Mouse (Mus musculus) bone marrow, adult 2 months (tissue): ENCODE measurements around the gene Kcnh8. TPM values are rescaled to one million over a fixed set of nuclear protein-coding genes. Genes with fewer than 3 reads are reported as not detected.

Source experiments
- H3K27ac ChIP-seq: fragments of 200-500 bp; 2 replicates; pipeline ENCODE4 v1.5.1; 2012; ENCODE audit warnings: low read depth, mild to moderate bottlenecking, control low read depth, inconsistent platforms, low read length; ENCODE audit not compliant: control insufficient read depth, poor library complexity, insufficient read depth
- H3K4me1 ChIP-seq: fragments of 200-500 bp; 2 replicates; pipeline ENCODE4 v1.6.1; 2011; ENCODE audit warnings: low read length; ENCODE audit not compliant: control insufficient read depth, insufficient read depth
- H3K4me3 ChIP-seq: fragments of 200-500 bp; replicated peaks from 2 replicates; pipeline ENCODE3; 2011; ENCODE audit warnings: mild to moderate bottlenecking, low read depth, low read length, control low read depth; ENCODE audit not compliant: control insufficient read depth
- CTCF ChIP-seq: fragments of 200-500 bp; IDR thresholded peaks from 2 replicates; pipeline ENCODE4 v1.5.1; 2011; ENCODE audit warnings: low read length, control low read depth; ENCODE audit not compliant: control insufficient read depth, insufficient read depth
- POLR2A ChIP-seq: fragments of 200-500 bp; IDR thresholded peaks from 2 replicates; pipeline ENCODE4 v1.6.1; 2011; ENCODE audit warnings: low read depth, mild to moderate bottlenecking, control low read depth, low read length, borderline replicate concordance; ENCODE audit not compliant: control insufficient read depth
- WGBS: fragments of 180-500 bp; shearing (Covaris S2); methylation state at CpG from one replicate; pipeline ENCODE4 v1.1.7; 2018; 5-methylcytosine and 5-hydroxymethylcytosine counted together
- polyA plus RNA-seq: library from polyadenylated mRNA; stranded (reverse); fragments of >200 nt; gene quantifications from 2 replicates; pipeline ENCODE4 v1.2.4, GENCODE M21; 2011; ENCODE audit warnings: low replicate concordance; ENCODE audit not compliant: missing spikeins, insufficient read depth, insufficient read length

The Kcnh8 gene
- polyA plus RNA-seq, 1 experiment, result not detected

GRCm38 (mm10) chr17:52885210-52885609, 282.7 kb downstream of the Kcnh8 start:
- Histone ChIP-seq H3K4me1 (no peaks in the 10 kb centered on the region), H3K27ac (no peak overlapping the region), H3K4me3 (no peak overlapping the region)
- WGBS, result 68% methylated on average over 1 of the region's 1 CpGs
- TF ChIP-seq POLR2A, result no peak
- no peak for TF ChIP-seq CTCF

GRCm38 (mm10) chr17:52920519-52921106, 318.1 kb downstream of the Kcnh8 start:
- Histone ChIP-seq H3K27ac (no peak overlapping the region), H3K4me3 (no peak overlapping the region), H3K4me1 (no peaks in the 10 kb centered on the region)
- WGBS, result 47% methylated on average over 3 of the region's 3 CpGs
- TF ChIP-seq POLR2A, result no peak
- no peak for TF ChIP-seq CTCF

- H3K27ac ChIP-seq, result no peak overlapping the region
- no peak overlapping the region for H3K4me3 ChIP-seq
- no peaks in the 10 kb centered on the region for H3K4me1 ChIP-seq
- TF ChIP-seq CTCF (no peak), POLR2A (no peak)
These were observed 341.5 kb downstream of the Kcnh8 start for GRCm38 (mm10) chr17:52943966-52944365.

- H3K27ac ChIP-seq, result no peak overlapping the region
- H3K4me3 ChIP-seq, result no peak overlapping the region
- TF ChIP-seq CTCF (no peak), POLR2A (no peak)
- WGBS, result 32% methylated on average over 1 of the region's 1 CpGs
- H3K4me1 ChIP-seq, result no peaks in the 10 kb centered on the region
These were observed 370.2 kb downstream of the Kcnh8 start for GRCm38 (mm10) chr17:52972735-52973134.

- Histone ChIP-seq H3K4me3 (no peak overlapping the region), H3K27ac (no peak overlapping the region), H3K4me1 (no peaks in the 10 kb centered on the region)
- 86% methylated on average over 4 of the region's 4 CpGs for WGBS
- no peak for TF ChIP-seq CTCF
- no peak for TF ChIP-seq POLR2A
These were observed 378.4 kb downstream of the Kcnh8 start for GRCm38 (mm10) chr17:52980958-52981357.
